Mouse (Mus musculus) stomach, postnatal 0 days (tissue): ENCODE results near the gene Acsl4.

ENCODE experiments used
- CTCF ChIP-seq: IDR thresholded peaks from 2 replicates; pipeline ENCODE4 v1.5.1; 2016; ENCODE audit warnings: antibody characterized with exemption, low read depth, mild to moderate bottlenecking, moderate library complexity
- EP300 ChIP-seq: optimal IDR thresholded peaks from 2 replicates; pipeline ENCODE3; 2016; ENCODE audit warnings: antibody characterized with exemption

DNA sequence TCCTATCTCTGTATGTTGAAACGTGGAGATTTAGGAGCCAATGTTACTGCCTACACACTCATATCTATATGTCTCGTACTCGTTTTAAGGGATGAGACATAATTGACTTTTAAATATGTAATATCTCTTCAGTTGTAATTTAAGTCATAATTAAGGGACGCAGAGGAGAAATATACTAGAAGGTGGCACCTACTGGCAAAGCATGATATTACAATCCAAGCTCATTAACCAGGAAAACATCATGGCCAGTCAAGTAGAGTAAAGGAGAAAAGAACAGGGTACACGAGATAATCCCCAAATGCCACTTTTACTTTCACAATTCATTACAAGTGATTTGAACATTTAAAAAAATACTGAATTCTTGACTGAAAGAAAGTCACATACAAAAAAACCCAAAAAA, 31.9 kb downstream of the Acsl4 start:
- TF ChIP-seq CTCF (peak; percentile 37), EP300 (no peak)
